Mouse (Mus musculus) cerebral cortex, adult 2 months (tissue): ENCODE measurements around the gene Pitx2.

ENCODE experiments used
- WGBS: fragments of 180-500 bp; shearing (Covaris S2); methylation state at CpG from one replicate; pipeline ENCODE4 v1.1.7; 2018; 5-methylcytosine and 5-hydroxymethylcytosine counted together

The Pitx2 gene

GRCm38 (mm10) chr3:129201681-129202255, 2.1 kb downstream of the Pitx2 start:
- WGBS, result 7% methylated on average over 11 of the region's 11 CpGs

- 4% methylated on average over 36 of the region's 36 CpGs for WGBS
Observed at GRCm38 (mm10) chr3:129202871-129203740, 3.4 kb downstream of the Pitx2 start.

- WGBS, result 3% methylated on average over 35 of the region's 35 CpGs
Observed at GRCm38 (mm10) chr3:129203761-129204440, 4.2 kb downstream of the Pitx2 start.

GRCm38 (mm10) chr3:129204441-129205313, 5.0 kb downstream of the Pitx2 start:
- 2% methylated on average over 48 of the region's 48 CpGs for WGBS

- WGBS, result 9% methylated on average over 18 of the region's 18 CpGs
Observed at GRCm38 (mm10) chr3:129205481-129206175, 6.0 kb downstream of the Pitx2 start.

GRCm38 (mm10) chr3:129206776-129207175, 7.1 kb downstream of the Pitx2 start:
- 2% methylated on average over 13 of the region's 13 CpGs for WGBS

GRCm38 (mm10) chr3:129207231-129208030, 7.8 kb downstream of the Pitx2 start:
- 3% methylated on average over 24 of the region's 24 CpGs for WGBS

- 3% methylated on average over 7 of the region's 7 CpGs for WGBS
Observed at GRCm38 (mm10) chr3:129208031-129208380, 8.3 kb downstream of the Pitx2 start.

GRCm38 (mm10) chr3:129208421-129208820, 8.7 kb downstream of the Pitx2 start:
- 5% methylated on average over 10 of the region's 10 CpGs for whole genome bisulfite sequencing

GRCm38 (mm10) chr3:129209266-129209665, 9.6 kb downstream of the Pitx2 start:
- WGBS, result 4% methylated on average over 4 of the region's 4 CpGs

GRCm38 (mm10) chr3:129209771-129210170, 10.1 kb downstream of the Pitx2 start:
- WGBS, result 3% methylated on average over 4 of the region's 4 CpGs

GRCm38 (mm10) chr3:129212038-129212645, 12.5 kb downstream of the Pitx2 start:
- 4% methylated on average over 7 of the region's 7 CpGs for WGBS

- WGBS, result 6% methylated on average over 11 of the region's 11 CpGs
Observed at GRCm38 (mm10) chr3:129212807-129213206, 13.1 kb downstream of the Pitx2 start.

- 2% methylated on average over 39 of the region's 39 CpGs for WGBS
Observed at GRCm38 (mm10) chr3:129213633-129214145, 14.0 kb downstream of the Pitx2 start.

- under 1% methylated on average over 34 of the region's 34 CpGs for WGBS
Observed at GRCm38 (mm10) chr3:129214146-129214665, 14.5 kb downstream of the Pitx2 start.

- 1% methylated on average over 31 of the region's 31 CpGs for WGBS
Observed at GRCm38 (mm10) chr3:129214666-129215161, 15.0 kb downstream of the Pitx2 start.

- WGBS, result 2% methylated on average over 26 of the region's 26 CpGs
Observed at GRCm38 (mm10) chr3:129215241-129215750, 15.6 kb downstream of the Pitx2 start.

- 5% methylated on average over 35 of the region's 35 CpGs for WGBS
Observed at GRCm38 (mm10) chr3:129215751-129216331, 16.2 kb downstream of the Pitx2 start.
